Mouse (Mus musculus): Measurements from ENCODE around the gene Slc38a1.

Slc38a1 gene

DNA sequence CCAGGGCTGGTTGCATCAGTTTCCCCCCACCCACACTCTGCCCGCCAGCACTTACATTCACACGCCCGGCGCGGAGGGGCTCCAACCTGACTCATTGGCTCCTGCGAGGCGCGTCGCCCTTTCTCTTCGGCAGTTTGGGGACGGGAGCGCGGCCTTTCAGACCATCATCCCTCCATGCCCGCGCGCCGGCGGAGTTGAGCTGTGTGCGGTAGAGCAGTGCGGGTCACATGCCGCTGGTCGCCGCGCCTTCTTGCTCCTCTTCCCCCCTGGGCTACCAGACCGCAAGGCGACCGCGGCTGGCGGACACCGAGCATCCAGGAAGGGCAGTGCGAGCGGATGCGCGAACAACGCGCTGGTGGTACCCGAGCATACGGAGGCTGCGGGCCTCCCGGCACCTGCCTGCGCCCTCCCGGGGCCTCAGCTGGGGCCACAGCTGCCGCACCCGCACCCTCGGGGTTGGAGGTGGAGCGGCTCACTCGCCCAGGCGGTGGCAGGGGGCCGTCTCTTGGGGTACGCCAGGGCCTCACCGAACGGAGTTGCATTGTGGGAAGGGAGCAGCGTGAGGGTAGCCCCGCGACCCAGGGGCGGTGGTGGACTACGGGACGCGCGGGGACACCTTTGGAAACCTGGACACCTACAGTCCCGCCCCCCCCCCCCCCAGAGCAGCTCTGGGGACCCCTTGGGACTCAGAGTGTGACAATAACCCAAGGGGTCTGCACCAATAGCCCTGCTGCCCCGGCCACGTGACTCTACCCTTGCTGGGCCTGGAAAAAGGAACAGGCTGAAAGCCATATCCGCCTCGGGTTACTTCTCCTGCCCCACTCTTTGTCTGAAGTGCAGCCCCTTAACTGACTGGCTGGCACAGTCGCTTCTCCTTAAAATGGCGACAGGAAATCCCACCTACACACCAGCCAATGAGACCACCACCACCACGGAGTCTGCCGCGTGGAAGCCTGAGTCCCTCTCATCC lies at the start of gene Slc38a1:
Slc38a1 (minus strand) TSS at position 478 of the 970 bp plus-strand sequence.
- in situ Hi-C loops (cut with MboI; ENCODE audit: low pct_unique_long_range_greater_than_20kb in 1 of 2, low sequenced_read_pairs in 2 of 2, unreplicated experiment in 1 of 2) = no loop called here

DNA sequence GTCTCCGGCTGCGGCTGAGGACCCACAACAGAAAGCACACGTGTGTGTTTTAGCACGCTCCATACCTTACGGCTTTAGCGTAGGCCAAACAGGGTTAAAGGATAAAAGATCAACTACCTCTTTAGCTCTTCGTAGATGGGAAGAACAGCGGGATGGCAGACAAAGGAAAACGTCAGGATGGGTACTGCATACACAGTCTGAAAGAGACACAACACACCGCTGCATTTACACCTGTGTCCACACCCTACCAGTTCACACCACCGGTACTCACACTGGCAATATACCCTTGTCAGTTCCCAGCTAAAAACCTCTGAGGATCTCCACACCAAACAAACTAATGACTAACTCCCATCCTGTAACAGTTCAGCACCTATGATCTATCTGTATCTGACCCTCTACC lies 49.7 kb upstream of the Slc38a1 start:
- in situ Hi-C loops (cut with MboI; ENCODE audit: low pct_unique_long_range_greater_than_20kb in 1 of 2, low sequenced_read_pairs in 2 of 2, unreplicated experiment in 1 of 2) = no loop called here

DNA sequence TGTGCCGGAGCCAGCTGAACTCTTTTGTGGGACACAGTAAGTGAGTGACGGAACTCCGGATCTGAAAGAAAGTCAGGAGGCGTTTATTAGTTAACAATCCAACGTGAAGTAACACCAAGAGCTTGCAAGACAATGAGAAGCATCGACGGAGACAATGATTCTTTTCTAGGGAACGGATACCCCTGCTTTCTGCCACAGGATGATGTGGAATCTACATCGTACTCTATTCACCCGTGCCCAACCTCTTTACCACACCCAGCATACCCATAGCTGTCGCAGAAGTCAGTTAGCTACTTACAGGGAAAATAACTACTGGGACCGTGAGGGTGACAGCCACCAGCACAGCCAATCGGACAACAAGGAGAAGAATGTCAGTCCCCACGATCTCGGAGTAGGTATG lies 48.7 kb upstream of the Slc38a1 start:
- in situ Hi-C loops (cut with MboI; ENCODE audit: low pct_unique_long_range_greater_than_20kb in 1 of 2, low sequenced_read_pairs in 2 of 2, unreplicated experiment in 1 of 2) = no loop called here

DNA sequence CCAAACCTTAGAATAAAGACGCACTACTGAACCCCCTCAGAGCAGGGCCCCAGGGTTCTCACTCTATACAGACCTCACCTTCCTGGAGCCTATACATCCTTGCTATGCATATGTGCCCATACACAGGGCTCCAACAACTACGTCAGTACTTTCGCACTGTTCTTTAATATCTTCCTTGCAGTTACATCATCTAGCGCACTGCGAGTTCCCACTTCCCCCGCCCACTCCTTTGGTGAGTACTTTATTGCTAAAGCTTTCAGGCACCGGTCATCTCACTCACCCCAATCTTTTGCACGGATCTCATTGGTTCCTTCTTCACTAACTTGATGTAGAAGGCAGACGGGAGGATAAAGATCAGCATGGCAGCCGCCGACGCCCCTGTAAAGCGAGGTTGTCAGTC lies 48.1 kb upstream of the Slc38a1 start:
- in situ Hi-C loops (cut with MboI; ENCODE audit: low pct_unique_long_range_greater_than_20kb in 1 of 2, low sequenced_read_pairs in 2 of 2, unreplicated experiment in 1 of 2) = no loop called here

DNA sequence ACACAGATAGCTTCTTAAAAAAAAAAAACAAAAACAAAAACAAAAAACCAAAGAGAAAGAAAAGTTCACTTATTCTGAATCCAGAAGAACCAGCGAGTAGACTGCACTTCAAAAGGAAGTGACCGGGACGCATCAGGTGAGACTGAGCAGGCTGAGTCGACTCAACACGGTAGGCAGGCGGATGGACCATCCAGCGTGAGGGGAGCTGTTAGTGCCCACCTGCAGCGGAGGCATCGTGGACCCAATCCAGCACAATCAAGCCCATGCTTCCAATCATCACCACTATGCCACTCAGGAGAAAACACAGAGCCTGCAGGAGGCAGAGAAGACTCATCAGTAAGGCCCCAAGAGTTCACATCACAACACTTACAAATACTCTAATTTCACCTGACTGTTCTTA lies 47.2 kb upstream of the Slc38a1 start:
- in situ Hi-C loops (cut with MboI; ENCODE audit: low pct_unique_long_range_greater_than_20kb in 1 of 2, low sequenced_read_pairs in 2 of 2, unreplicated experiment in 1 of 2) = no loop called here

DNA sequence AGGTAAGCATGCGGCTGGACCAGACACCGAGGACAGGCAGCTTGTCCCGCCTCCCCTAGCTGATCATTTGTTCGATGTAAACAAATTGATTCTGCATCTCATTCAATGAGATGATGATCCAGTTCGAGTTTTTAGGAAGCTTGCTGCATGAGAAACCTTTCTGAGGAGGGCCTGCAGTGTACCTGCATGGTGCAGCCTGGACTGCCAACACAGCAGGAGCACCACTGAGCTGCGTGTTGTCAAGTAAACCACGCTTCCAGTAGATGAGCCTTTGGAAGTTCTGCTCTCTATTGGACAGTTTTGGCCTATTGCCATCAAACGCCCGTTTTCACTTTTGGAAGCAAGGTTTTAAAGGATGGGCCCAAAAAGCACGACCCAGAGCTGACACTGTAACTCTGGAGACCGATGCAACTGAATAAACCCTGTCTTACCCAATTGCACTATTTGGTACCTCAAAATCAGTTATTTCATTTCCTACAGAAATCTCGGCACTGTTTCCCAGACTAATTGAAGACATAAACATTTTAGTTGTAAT lies 46.1 kb upstream of the Slc38a1 start:
- in situ Hi-C loops (cut with MboI; ENCODE audit: low pct_unique_long_range_greater_than_20kb in 1 of 2, low sequenced_read_pairs in 2 of 2, unreplicated experiment in 1 of 2) = no loop called here

DNA sequence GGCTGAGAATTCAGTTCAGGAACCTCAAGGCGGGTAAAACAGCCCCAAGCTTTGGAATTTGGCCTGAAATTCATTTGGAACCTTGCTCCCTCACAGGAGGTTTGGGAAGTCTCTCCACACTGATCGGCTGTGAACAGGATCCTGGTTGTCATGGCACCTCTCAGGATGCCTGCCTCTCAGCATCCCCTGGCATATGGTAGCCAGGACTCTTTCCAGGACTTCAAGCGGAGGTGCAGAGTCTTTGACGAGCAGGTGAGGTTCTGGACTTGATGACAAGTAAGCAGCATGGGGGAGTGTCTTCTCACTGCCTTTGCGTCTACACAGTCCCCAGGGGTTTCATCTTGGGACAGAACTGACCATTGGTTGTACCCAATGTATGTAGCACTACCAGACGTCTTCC lies 45.3 kb upstream of the Slc38a1 start:
- in situ Hi-C loops (cut with MboI; ENCODE audit: low pct_unique_long_range_greater_than_20kb in 1 of 2, low sequenced_read_pairs in 2 of 2, unreplicated experiment in 1 of 2) = no loop called here

DNA sequence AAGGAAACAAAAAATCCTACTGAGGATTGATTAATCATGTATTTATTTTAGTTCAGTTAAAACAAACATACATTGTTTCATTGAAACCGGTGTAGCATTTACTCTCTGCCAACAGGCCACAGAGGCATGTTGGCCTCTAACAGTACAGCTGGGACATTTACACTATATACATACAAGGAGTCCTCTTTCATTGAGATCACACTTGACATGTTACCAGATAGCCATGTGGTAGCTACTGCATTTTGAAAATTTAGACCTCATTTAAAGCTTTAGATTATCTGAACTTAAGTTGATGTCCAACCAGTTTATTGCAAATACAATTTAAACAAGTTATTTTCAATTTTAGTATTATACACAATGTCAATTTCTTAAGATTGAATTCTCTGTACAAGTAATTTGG lies 44.7 kb upstream of the Slc38a1 start:
- in situ Hi-C loops (cut with MboI; ENCODE audit: low pct_unique_long_range_greater_than_20kb in 1 of 2, low sequenced_read_pairs in 2 of 2, unreplicated experiment in 1 of 2) = no loop called here

DNA sequence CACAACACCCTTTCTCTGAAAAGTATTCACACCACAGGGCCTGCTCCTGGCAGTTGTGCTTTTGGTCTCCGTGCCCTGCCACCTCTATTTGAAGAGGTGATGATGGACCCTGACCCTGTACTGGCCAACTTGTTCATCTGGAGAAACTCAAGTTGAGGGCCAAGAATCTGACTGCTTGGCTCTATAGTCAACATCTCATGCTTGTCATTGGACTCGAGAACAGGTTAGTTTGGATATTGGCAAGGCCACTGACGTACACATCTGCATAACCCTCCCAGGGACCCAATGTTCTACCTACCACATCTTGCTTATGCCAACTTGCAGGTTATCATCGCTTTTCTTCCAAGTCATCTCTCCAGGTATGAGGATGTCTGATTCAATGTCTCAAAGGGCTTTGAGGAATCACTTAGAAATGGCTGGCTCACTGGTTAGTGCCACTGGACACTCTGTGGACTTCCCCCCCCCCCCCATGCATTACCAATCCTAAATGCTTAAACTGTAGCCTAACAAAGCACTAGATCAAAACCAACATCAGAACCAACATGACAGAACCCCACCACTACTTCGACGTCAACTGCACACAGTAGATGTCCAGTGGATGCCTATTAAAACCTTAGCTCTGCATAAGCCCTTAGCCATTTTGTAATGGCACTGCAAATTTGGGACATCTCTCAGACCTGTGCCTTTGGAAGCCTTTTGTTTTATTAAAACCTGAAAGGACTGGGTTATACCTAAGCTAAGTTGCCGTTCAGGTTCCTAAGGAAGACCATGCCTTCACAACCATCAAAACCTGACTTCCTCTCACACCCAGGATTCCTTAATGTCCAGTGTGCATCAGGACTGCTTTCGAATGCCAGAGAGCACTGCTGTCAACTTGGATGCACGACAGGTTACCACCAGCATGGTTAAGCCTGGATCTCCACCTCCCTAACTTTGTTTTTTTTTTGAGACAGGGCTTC lies 43.8 kb upstream of the Slc38a1 start:
- in situ Hi-C loops (cut with MboI; ENCODE audit: low pct_unique_long_range_greater_than_20kb in 1 of 2, low sequenced_read_pairs in 2 of 2, unreplicated experiment in 1 of 2) = no loop called here

DNA sequence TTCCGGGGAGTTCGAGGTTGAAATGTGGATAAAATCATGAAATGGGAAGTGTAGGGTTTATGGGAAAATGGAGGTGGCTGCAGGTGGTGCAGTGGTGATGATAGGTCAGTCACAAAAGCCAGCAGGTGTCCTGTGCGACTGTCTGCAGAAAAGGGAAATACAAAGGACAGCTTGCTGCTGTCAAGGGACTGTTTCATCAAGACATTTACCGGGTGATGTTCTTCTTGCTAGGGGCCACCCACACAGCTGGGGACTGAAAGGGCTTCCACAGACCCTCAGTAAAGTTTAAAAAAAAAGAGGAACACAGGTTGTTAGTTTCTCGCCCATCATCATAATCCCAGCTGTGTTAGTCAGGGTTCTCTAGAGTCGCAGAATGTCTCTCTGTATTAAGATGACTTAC lies 42.6 kb upstream of the Slc38a1 start:
- in situ Hi-C loops (cut with MboI; ENCODE audit: low pct_unique_long_range_greater_than_20kb in 1 of 2, low sequenced_read_pairs in 2 of 2, unreplicated experiment in 1 of 2) = no loop called here

DNA sequence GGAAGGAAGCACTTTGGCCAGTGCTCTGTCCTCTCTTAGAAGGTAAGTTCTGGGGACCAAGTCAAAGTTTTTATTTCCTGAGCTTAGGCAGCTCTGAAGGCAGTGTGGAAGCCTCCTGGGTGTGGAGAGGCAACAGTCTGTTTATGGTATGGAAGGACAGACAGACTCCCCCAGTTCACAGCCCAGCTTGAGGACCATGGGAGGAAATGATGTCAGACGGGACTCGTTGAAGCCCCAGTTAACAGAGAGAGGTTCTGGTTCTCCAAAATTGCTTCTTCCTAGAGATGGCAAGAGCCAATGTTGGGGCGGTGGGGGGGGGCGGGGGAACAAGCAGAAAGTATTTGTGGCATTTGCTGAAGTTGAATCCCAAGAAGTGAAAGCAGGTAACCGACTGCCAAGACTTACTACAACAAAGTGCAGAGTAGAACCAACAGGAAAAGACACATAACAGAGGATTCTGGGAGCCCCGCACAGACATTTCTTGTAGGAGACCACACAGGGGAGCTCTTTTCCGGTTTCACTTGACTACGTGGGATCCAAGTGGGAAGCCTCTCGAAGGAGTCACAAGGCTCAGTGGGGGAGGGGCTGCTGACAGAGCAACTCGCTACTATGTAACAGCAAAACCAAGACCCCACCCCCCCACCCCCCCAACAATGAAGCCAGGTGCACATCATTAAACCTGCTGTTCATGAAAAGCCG lies 41.6 kb upstream of the Slc38a1 start:
- in situ Hi-C loops (cut with MboI; ENCODE audit: low pct_unique_long_range_greater_than_20kb in 1 of 2, low sequenced_read_pairs in 2 of 2, unreplicated experiment in 1 of 2) = no loop called here

DNA sequence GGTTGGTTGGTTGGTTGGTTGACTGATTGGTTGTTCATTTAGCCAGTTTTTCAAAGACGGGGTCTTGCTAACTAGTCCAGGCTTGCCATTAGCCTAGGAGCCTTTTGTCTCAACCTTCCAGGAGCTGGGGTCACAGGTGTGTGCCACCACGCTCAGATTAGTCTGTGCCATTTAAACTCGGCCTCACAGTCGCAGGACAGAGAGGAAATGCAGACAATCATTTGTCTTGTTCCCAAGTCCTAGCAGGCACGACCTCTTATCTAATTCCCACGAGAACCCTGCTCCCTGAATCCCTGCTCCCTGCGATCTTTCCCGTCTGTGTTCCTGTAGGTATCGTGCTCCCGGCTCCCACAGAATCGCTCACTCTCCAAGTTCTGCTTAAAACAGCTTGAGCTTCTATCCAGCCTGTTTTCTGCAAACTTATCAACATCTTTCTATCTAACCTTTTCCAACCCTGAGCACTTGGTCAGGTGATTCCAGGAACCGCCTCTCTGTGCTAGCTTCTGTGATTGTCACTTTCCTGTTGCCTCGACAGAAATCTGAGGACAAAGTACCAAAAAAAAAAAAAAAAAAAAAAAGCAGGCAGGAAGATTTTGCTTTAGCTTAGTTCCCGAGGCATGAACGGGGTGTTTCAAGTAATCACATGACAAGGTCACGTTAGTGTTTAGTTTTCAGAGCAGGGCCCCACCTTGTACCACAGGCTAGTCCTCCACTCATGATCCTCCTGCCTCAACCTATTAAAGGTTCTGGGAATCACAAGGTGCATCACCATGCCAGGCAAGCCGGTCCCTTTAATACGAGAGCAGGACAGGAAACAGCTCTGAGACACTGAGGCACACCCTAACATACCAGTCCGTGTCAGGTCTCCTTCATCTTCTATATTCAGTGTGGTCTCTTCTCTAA lies 36.4 kb upstream of the Slc38a1 start:
- in situ Hi-C loops (cut with MboI; ENCODE audit: low pct_unique_long_range_greater_than_20kb in 1 of 2, low sequenced_read_pairs in 2 of 2, unreplicated experiment in 1 of 2) = loop anchor here (5.0 to 10.0 kb wide), 2 partner anchors 132 to 134 kb away; no protein-coding TSS in a partner anchor

DNA sequence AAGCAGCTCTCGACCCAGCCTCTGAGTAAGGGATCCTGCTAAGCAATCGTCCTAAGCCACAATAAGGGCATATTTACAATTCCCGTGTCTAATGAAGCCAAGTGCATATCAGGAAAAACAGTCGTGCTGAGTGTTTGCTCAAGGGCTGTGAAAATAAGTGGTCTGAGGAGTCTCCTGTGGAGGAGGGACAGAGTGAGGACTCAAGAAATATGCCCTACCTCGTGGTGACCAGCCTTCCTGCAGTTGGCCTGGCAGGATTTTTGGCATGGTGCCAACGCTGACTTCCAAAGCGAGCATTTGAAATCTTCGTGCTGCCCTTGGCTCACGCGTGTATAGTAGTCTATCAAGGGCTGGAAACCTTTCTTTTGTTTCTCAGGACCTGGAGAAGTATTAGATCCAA lies 33.8 kb upstream of the Slc38a1 start:
- in situ Hi-C loops (cut with MboI; ENCODE audit: low pct_unique_long_range_greater_than_20kb in 1 of 2, low sequenced_read_pairs in 2 of 2, unreplicated experiment in 1 of 2) = loop anchor here (5.0 to 10.0 kb wide), 2 partner anchors 129 to 132 kb away; no protein-coding TSS in a partner anchor

DNA sequence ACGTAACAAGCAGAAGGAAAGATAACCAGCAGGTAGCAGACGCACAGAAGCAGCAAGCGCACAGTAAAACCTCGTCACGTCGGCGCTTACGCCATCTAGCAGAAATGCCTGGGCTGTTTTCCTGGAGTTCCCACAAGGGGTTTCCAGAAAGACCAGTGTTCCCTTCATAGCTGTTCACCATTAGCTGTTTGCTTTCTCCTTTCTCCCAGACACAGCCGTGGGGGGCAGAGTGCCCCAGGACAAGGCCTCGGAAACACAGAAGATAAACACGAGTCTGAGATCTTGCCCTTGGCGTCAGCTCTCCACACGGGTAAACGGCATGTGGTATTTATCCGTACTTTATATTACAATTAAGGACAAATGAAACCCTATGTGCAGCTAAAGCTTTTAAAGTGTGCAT lies 33.0 kb upstream of the Slc38a1 start:
- in situ Hi-C loops (cut with MboI; ENCODE audit: low pct_unique_long_range_greater_than_20kb in 1 of 2, low sequenced_read_pairs in 2 of 2, unreplicated experiment in 1 of 2) = loop anchor here (5.0 to 10.0 kb wide), 2 partner anchors 128 to 131 kb away; no protein-coding TSS in a partner anchor

DNA sequence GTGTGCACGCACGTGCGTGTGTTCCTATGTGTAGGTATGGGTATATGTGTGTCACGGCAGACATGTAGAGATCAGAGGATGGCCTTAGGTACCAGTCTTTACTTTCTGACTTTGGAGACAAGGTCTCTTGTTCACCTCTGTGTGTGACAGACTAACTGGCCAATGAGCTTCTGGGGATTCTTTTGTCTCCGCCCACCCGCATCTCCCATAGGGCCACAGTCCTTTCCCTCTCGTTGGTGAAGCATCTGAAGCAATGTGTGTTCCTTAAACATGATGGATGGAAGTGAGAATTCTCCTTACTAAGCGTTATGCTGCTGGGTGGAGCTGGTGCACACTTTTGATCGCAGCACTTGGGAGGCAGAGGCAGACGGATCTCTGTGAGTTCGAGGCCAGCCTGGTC lies 32.3 kb upstream of the Slc38a1 start:
- in situ Hi-C loops (cut with MboI; ENCODE audit: low pct_unique_long_range_greater_than_20kb in 1 of 2, low sequenced_read_pairs in 2 of 2, unreplicated experiment in 1 of 2) = loop anchor here (5.0 to 10.0 kb wide), 2 partner anchors 128 to 130 kb away; no protein-coding TSS in a partner anchor

DNA sequence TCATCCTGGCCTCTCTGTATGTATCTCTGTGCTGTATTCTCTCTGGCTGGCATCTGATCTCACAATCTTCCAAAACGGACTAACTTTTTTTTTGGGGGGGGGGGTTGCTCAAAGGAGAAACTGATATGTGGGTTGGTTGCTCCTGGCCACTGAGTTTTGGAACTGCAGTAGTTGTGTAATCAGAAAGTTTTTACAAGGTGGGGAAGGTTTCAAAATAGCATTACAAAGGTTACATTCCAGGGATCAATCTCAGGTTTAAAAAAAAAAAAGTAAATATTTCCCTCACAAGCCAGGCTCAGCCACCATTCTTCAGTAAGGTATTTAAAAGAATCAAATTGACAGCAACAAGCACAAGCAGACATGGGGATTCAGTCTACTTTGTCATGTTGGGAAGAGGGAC lies 31.4 kb upstream of the Slc38a1 start:
- in situ Hi-C loops (cut with MboI; ENCODE audit: low pct_unique_long_range_greater_than_20kb in 1 of 2, low sequenced_read_pairs in 2 of 2, unreplicated experiment in 1 of 2) = loop anchor here in 1 of 2 experiments (10.0 kb wide), 1 partner anchor 129 kb away; no protein-coding TSS in a partner anchor

DNA sequence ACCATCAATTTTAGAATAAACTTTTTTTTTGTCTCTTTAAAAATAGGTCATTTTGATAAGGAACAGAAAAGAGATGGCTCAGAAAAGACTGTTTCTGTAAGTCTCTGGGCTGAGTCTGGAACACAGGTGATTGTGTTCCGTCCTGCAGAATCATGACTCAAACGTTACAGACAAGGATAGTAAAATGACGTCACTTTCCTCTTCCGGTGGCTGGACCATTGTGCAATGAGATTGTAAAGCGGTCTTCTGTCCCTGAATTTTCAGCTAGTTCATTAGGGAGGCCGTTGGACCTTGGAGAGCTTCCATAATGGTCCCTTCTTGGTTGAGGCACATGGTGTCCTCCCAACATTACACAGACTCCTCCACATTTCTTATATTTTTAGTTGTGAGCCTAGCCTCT lies 27.0 kb upstream of the Slc38a1 start:
- in situ Hi-C loops (cut with MboI; ENCODE audit: low pct_unique_long_range_greater_than_20kb in 1 of 2, low sequenced_read_pairs in 2 of 2, unreplicated experiment in 1 of 2) = loop anchor here in 1 of 2 experiments (10.0 kb wide), 1 partner anchor 125 kb away; no protein-coding TSS in a partner anchor
